Mouse (Mus musculus): Measurements from ENCODE around the gene Cacnb4. TPM values are rescaled to one million over a fixed set of nuclear protein-coding genes. Genes with fewer than 3 reads are reported as not detected.

Gene Cacnb4
- total RNA-seq, 2 experiments from 2014 or later, result not detected

DNA sequence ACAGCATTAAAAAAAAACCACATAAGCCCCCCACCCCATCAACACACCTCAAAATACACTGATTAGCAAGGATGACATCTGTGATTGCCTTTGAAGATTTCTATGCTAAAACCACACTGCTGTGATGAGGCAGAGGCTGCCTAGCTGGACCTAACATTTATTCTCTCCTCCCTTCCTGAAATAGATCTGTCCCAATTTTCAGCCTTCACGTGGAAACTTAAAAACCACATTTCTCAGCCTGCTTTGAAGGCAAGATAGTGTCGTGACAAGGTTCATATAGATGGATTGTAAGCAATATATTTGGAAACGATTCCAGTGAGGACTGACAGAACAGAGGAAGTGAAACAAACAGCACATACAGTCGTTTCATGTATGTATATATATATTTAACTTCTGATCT lies 22.1 kb downstream of the Cacnb4 start:
- peak; percentile 20 for ATAC-seq (replicated peaks; ENCODE audit: poor library complexity, severe bottlenecking)

DNA sequence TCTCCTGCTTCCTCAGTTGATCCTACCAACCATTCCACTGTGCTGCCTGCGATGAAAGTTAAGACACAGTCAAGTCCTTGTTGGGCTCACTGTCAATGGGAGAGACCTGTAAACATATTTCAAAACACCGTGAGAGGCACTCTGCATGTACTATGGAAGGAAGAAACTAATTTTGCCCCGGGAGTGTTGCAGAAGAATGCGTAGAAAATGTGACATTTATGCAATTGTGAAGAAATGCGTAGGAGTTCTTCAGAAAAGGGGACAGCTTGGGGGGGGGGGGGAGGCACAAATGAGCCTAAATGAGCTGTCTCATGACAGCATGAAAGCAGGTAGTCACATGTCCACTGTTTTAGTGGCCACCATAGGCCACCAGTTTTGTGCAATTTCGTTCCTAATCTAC lies 25.1 kb downstream of the Cacnb4 start:
- ATAC-seq (replicated peaks; ENCODE audit: poor library complexity, severe bottlenecking), result no peak

DNA sequence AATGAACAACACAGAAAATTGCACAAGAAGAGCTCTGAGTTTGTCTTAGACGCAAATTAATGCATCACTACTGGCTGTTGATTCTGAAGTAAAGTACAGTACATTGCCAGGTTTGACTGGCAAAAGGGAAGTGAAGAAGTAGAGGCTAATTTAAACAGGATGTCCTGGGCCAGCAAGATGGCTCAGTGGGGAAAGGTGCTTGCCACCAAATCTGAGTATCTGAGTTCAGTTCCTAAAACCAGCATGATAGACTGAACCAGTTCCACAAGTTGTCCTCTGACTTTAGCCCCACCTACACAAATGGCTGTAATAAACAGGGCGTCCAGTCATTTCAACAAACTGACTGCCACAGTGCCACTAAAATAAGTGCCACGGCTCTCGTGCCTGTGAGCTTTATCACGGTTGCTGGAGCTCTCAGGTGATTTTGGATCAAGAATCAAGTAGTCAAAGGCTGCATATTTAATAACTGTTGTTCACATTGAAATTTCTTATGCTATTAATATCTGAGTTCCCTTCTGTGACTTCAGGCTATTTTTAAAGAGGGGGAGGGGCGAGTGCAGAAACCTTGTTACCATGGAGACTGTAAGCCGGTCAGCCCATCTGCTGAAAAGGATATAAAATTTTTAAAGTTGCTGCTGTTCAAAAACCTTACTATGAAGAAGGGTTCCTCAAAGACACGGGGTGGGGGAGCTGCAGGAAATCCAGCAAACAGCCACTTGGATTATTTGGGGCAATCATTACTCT lies 29.2 kb downstream of the Cacnb4 start:
- no peak for ATAC-seq (replicated peaks; ENCODE audit: poor library complexity, severe bottlenecking)

DNA sequence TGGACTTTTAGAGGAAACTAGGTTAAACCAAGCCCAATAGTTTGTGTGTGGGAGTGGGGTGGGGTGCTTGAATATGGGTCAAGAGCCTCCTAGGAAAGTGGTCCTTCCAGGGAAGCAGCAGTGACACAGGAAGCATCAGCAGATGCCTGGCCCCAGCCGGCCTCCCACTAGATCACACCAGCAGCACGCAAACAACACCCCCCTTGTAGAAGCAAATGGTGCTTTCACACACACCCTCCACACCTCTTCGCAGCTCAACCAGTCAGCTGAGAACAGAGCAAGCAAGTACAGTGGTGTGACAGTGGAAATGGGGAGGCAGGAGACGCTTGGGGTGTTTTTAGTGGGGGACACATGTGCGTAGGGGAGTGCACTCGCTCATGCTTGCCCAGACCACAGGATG lies 33.0 kb downstream of the Cacnb4 start:
- no peak for ATAC-seq (replicated peaks; ENCODE audit: poor library complexity, severe bottlenecking)

DNA sequence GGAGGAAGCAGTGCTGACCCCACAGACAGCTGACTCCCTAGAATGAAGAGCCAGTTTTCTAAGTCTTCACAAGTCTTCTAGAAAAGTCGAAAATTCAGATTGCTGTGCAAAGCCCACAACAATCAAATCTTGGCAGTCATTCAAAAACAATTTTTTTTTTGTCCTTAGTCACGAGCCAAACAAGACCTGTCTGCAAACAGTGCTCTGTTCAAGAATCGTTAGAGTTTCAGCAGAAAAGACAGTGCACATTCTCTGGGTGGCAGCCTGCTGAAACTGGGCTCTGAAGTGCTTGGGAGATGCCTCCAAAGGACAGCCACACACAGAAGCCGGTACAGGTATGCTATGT lies 37.1 kb downstream of the Cacnb4 start:
- ATAC-seq (replicated peaks; ENCODE audit: poor library complexity, severe bottlenecking), result no peak

DNA sequence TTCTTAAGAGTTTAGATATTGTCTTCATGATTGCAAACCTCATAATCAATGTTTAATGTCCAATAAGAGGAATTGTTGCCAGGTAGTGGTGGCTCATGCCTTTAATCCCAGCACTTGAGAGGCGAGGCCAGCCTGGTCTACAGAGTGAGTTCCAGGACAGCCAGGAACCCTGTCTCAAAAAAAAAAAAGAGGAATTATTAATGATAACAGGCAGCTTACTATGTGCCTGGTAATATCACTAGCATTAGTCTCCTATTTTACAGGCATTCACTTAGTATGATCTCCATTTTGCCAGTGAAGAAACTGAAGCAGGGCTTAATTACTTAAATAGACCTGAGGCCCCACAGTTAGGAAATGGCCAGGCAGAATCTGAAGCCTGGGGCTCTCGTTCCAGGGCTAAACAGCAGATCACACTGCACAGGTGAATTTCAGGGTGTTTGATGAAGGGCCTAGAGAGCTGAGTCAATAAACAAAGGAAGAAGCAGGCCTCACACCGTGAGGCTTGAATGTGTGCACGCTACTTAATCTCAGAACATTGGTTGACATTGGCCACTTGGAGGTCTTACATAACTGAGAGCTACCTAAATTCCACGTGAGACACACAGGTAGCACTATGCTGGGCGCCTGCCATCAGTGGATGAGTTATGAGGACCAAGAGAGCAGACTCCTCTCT lies 37.6 kb downstream of the Cacnb4 start:
- ATAC-seq (replicated peaks; ENCODE audit: poor library complexity, severe bottlenecking), result no peak

DNA sequence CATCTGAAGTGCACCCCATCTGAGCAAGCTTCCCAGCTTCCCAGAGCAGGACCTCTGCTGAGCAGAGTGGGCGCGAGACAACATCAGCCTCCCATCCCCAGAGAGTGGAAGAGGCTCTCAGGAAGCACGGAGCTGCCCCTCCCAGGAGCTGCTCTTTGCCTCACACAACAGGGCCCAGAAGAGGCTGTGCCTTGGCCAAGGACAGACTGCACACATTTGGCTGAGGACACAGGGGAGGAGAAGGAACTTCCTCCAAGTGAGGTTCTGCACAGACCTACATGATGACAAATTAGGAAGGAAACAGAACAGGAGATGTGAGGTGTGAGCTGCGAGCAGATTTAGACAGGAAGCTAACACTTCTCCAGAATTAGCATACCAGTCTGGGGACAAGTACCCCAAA lies 38.4 kb downstream of the Cacnb4 start:
- peak; percentile 22; the same call in 1 of the 2 replicates for ATAC-seq (replicated peaks; ENCODE audit: poor library complexity, severe bottlenecking)

DNA sequence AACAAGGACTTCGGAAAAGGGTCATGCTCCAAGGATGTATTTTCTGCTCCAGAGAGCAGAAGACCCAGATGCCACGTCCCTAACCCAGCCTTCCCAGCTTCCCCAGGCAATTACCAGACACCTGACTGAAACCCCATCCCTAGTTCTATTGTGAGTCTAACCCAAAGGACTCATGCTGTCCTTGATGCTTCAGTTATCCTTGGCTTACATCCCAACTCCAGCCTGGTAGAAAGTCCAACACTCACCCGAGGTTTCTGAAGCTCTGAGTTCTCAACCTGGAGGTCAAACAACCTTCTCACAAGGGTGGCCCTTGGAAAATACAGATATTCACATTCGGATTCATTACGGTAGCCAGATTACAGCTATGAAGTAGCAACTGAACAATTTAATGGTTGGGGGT lies 40.6 kb downstream of the Cacnb4 start:
- ATAC-seq (replicated peaks; ENCODE audit: poor library complexity, severe bottlenecking), result no peak

DNA sequence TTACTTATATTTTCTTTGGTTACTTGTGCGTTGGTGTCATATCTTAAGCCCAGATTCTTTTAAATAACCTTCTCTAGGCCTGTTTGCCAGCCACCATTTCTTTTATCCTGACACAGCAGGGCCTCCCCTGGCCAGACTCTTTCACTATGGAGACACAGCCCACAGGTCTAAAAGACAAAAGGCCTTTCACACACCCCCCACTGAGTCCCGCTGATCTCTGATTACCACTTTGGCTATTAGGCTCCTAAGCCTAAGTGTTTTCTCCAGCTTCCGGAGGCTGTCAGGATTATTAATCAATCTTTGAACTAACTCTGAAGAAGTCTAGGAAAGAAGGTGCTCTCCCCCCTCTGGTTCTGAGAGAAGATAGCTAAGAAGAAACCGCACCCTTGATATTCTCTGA lies 41.3 kb downstream of the Cacnb4 start:
- no peak for ATAC-seq (replicated peaks; ENCODE audit: poor library complexity, severe bottlenecking)

DNA sequence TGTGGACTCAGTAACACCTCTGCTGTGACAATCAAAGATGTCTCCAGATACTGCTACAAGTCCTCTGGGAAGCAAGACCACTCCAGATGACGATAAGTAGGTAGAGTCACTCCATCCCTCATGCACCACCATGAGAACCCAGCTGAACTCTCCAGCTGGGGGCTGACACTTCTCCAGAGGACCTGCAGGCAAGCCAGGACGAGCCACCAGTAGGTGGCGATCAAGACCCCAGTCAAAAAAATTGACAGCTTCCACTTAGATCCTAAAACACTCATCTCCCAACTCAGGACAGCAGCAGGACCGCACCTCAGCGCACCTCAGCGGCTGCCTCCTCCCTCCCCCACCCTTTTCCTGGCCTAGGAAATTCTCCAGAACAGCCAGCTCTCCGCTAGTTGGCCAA lies 43.8 kb downstream of the Cacnb4 start:
- ATAC-seq (replicated peaks; ENCODE audit: poor library complexity, severe bottlenecking), result peak; percentile 79

DNA sequence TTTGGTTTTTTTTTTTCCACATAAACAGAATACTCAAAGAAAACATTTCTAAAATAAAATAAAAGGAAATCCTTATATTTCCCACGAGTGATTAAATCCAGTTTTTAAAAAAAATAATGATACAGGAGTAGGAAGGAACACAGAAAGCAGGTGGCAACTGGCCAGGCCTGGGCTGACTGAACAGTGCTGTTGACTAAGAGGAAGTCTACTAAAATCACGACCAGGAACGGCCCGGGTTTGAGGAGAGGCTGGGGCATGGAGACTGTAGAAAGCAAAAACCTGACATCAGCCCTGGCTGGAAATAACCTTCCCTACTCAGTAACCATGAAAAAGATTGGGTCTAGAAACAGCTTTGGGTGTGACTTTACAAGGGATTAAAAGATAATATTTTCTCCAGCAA lies 48.4 kb downstream of the Cacnb4 start:
- ATAC-seq (replicated peaks; ENCODE audit: poor library complexity, severe bottlenecking), result no peak

DNA sequence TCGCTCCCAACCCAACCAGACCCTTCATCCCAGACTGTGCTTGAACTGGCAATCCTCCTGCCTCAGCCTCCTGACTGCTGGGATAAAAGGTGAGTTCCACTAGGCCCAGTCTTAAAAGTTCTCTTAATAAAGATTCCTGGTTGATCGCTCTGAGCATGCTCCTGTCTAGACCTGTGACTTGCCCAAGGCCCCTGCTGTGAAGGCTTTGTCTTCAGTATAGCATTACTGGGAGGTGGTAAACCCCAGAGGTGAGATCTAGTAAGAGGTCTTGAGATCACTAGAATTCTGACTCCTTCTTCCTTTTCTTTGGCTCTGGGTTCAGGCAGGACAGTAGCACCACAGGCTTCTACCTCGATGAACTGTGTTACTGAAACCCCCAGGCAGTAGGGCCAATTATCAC lies 50.4 kb downstream of the Cacnb4 start:
- ATAC-seq (replicated peaks; ENCODE audit: poor library complexity, severe bottlenecking), result no peak

DNA sequence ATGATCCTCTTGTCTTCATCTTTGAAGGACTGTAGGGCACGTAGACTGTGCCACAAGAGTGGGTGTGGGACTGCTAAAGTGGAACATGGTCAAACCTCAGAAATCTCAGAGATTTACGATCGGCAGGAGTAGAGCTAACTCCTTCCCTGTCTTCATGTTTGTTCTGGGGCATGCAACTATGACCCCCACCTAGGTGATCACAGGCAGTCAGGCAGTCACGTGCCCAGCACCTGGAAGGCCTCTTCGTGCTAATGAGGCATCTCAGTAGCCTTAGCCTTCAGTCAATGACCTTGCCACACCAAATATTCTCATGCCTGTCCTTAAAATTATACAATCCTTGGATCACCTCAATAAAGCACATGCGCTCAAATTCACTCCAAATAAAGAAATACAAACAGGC lies 50.9 kb downstream of the Cacnb4 start:
- no peak for ATAC-seq (replicated peaks; ENCODE audit: poor library complexity, severe bottlenecking)

DNA sequence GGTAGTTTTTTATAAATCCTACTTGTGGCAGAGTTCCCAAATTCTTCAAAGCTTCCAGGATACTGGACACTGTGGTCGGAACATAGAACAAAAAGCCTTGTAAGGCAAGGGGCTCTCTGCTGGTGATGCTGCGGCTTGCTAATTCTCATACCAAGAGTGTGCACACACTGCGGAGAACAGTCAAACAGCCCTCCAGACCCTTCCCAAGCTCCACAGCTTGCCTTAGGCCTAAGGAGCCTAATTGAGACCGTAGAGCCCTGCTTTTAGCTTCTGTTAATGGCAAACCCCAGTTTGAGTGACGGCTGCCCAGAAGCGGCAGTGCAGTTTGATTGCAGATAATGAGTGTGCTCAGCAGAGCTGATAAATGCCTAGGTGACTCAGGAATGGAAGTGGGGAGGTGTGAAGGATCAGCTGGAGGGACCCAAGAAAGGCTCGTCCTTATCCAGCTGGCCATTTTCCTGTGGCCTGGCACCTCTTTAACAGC lies 52.7 kb downstream of the Cacnb4 start:
- no peak for ATAC-seq (replicated peaks; ENCODE audit: poor library complexity, severe bottlenecking)

DNA sequence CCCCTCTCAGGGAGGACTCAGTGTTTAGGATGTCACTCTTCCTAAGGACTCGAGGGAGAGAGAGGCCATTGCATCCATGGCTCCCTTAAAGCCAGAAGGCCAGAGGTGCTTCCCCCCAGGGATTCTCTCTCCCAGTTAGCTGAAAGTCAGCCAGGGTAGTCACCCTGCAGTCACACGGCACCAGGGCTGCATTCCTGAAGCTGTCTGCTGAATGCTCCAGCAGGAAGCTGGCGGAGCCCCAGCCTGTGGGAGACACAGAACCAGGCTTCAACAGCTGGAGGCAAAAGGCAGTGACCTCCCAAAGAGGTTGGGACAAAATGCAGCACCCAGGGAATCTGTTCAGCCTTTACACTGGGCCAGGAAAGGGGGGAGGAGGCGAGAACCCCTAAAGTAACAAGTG lies 53.2 kb downstream of the Cacnb4 start:
- no peak for ATAC-seq (replicated peaks; ENCODE audit: poor library complexity, severe bottlenecking)

DNA sequence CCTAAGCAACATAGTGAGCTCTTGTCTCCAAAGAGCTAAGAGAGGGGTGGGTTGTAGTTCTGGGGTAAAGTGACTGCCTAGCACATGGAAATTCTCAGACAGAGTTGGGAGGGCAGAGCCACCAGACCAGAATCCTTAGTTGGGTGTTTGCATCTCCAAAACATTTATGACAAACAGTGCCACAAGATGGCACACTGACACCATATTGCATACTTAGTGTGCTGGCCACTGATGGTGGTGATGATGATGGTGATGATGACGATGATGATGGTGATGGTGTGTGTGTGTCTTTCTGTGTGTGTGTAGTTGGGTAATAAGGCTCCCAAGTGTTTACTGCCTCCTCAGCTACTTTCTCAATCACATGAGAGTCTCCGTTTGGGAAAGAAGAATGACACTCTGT lies 54.0 kb downstream of the Cacnb4 start:
- no peak for ATAC-seq (replicated peaks; ENCODE audit: poor library complexity, severe bottlenecking)

DNA sequence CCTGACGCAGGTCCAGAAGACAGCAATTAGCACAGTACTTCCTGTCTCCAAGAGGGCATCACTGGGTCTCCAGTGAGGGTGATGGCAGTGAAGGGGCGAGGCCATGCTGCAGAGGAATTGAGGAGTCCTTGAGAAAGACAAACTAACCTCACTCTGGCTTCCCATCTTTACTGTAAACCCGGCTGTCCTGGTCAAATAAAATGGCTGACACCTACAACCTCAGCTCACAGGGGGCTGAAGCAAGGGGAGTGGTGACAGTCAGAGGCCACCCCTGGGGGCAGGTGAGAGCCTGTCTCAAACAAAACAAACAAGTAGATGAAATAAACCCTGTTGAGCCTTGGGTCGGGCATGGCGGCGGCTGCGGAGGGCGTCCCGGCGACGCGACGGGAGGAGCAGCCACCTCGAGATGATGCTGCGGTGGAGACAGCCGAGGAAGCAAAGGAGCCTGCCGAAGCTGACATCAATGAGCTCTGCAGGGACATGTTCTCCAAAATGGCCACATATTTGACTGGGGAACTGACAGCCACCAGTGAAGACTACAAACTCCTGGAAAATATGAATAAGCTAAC lies 57.1 kb downstream of the Cacnb4 start:
- peak; percentile 27; the same call in 1 of the 2 replicates for ATAC-seq (replicated peaks; ENCODE audit: poor library complexity, severe bottlenecking)

DNA sequence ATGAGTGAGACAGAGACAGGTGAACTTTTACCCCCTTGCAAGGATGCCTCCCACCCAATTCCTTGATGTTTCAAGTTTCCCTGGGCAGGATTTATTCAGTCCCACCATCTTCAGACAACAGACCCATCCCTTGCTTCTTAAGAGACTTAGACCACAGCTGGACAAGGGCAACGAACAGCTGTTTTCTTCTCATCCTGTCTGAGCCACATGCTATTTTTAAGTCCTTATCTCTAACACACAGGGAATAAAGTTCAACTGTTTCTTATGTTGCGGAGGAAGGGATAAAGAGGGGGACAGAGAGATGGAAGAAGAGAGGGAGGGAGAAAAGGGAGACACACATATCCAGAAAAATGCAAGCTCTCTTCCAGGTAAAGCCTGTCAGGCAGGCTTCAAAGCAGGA lies 57.8 kb downstream of the Cacnb4 start:
- no peak for ATAC-seq (replicated peaks; ENCODE audit: poor library complexity, severe bottlenecking)

DNA sequence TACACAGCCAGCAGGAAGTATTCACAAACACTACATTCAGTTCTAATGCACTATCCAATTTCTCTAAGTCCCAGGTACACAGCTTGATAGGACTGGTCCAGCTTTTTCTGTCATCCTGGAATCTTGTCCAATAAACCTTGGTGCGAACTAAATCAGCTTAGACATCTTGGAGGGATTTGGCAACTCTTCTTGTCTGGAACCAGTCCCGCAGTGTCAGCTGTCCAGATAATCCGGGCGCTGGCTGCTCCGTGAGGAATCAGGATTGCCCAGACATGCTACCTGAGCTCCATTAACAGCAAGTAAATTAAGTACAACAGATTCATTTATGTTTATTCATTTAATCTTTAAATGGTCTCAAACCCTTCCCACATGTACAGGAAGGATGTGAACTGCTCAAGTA lies 61.2 kb downstream of the Cacnb4 start:
- ATAC-seq (replicated peaks; ENCODE audit: poor library complexity, severe bottlenecking), result no peak

DNA sequence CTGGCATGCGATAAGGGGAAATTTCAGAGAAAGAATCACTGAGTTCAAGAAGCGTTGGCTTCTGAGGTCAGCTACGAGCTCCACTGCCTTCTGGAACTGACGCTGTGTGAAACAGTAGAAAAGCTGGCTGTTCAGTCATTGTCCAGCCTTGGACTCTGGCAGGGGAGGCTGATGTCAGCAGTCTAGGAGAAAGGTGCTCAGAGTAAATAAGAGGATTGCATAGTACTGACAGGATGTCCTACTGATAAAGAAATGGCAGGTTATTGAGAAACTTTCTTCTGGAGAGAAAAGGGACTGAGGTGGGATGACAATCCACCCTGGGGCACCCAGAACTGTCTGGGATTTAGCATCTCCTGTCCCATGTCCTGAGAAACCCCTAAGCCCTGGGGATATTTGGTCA lies 62.7 kb downstream of the Cacnb4 start:
- no peak for ATAC-seq (replicated peaks; ENCODE audit: poor library complexity, severe bottlenecking)

DNA sequence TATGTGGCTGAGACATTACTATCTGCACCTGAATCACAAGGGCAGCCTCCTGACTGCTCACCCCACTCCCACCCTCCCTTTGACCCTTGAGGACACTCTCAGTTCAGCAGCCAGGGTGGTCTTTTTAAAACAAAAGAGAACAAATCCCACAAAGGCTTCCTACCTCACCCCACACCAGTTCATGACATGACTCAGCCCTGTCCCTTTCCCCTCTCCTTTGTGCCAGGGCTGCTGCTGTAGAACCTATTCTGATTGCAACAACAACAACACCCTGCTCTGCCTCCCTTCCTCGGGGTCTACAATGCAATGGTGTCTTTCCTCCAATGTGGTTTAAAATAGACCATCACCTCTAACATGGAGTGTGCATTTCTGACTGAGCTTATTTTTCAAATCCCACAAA lies 67.1 kb downstream of the Cacnb4 start:
- no peak for ATAC-seq (replicated peaks; ENCODE audit: poor library complexity, severe bottlenecking)
